Mouse (Mus musculus) R1 (cell line): ENCODE results near the gene E030018B13Rik.
A peak's percentile ranks its signal among the peaks of the same experiment; 100 is the strongest.

Source experiments
- DNase-seq: peaks from one replicate; pipeline ENCODE4 v3.0.0-alpha.2; 2018; ENCODE audit warnings: low read depth, low spot score

The E030018B13Rik gene

DNA sequence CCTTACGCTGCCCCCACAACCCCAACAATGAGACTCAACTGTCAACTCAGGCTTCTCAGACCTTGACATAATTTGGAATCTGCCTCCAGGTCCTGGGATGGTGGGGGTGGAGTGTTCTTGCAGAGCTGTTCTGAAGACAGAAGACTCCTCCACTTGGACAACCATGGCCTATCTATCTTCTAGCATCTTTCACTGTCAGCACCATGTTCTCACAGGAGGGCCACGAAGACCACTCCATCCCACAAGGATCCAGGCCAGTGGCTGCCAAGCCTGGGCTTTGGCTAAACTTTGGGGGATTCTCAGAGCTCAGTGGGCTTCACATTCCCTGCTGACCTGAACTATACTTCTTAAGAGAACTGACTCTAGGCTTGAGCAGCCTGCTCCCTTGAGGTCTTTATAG, 1.8 kb upstream of the E030018B13Rik start:
- no peak for DNase-seq

DNA sequence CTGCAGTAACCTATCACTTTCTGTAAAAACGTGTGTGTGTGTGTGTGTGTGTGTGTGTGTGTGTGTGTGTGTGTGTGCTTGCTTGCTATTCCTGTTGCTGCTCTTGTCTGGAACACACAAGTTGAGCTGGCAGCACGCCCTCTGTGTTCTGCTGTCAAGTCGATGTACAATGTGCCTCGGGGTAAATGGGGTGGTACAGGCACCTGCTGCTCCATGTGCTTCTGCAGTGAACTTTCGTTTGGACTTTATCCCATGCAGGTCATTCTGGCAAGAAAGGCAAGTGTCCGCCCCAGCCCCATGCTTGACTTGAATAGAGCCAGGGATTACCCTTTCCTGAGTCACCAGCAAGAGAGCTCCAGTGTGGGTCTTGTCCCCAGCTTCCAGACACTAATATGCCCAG, 1.0 kb downstream of the E030018B13Rik start:
- DNase-seq, result no peak

DNA sequence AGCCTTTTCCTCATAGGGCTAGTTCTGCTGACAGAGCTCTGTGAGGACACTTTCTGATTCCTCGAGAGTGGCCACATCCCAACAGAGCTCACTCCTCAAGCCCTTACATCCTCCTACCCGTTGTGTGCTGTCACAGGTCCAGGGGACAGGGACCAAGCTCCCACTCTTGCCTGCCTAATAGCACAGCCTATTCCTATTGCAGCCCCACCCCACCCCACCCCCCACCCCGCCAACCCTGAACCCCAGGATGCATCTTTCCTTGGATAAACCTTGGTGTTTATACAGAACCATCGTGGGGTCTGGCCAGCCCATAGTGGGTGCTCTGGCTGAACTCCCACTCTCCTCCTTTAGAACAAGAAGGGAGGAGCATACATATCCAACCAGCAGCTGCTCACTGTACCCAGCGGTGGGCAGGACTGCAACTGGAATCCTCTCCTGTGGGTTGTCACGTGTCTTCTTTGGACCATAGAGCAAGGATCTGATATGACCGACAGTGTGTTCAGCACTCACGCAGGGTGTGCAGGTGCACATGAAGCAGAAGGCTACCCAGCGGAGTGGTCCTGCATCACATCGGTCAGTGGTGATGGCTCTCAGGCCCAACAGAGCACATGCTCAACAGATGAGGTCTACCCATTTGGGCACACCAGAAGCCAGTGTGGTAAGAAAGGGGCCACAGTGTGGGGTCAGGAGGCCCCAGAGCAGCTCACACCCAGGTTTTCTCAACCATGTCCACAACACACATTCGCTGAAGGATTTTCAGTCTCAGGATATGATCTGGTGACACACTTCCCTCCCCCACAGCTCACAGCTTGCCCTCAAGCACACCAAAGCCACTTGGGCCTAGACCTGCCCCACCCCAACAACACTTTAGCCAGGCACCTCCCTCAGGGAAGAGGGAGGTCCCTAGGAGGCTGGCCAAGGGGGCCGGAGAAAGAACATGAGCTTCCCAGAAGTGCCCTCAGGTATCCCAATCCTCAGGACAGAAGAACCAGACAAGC, 2.4 kb downstream of the E030018B13Rik start:
- peak; percentile 45 for DNase-seq

DNA sequence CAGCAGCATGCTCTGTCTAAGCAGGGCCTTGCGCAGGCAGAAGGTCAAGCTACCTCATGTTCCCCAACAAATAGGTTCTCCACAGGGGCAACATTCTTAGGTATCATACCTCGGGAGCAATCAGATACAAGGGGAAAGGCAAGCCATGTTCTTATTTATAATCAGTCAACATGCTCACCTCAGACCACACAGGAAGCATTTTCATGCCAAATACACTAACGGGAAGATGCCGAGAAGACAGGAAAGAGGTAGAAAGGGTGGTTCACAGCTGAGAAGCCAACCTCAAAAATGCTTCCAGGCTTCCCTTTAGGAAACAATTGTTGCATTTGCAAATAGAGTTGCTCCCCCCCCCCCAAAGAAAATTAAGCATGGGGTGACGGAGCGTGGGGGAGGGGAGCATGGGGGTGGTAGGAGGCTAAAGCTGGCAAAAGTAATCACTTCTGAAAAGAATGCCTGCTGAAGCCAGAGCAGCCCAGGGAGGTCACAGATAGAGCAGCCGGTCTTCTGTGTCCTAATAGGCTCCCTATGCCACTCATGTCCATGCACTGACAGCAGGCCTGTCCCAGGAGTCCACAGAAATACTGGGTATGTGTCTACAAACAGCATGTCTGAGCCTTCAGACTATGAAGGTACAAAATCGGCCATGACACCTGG, 5.4 kb downstream of the E030018B13Rik start:
- DNase-seq, result no peak

DNA sequence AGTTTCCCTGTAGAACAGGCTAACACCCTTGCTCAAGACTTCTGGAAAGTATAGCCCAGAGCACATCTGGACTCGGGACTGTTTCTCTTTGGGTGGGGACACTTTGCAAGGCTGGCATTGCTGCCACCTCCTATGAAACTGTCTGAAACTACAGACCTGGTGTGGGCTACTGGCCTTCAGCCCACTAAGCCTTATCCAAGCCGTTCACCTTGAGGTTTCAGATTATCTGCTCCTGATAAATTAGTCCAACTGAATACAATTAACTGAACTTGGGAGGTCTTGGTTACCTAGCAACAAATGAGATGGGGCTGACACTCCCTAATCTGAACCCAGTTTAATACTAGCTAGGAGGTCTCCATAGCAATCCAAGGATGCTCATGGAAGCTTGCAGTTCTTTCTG, 5.9 kb downstream of the E030018B13Rik start:
- DNase-seq, result no peak

DNA sequence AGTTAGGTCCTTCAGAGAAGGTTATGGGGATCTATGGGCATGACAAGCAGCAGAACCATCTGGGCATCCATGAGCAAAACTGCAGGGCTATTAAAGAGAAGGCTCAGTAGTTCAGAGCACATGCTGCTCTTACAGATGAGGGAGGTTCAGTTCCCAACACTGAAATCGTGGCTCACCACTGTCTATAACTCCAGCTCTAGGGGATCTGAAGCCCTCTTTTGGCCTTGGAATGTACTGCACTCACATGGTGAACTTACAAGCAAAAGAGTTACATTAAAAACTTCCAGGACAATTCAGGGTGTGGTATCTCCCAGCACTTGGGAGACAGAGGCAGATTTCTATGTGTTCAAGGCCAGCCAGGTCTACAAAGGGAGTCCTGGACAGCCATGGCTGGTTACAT, 6.3 kb downstream of the E030018B13Rik start:
- DNase-seq, result peak; percentile 81

DNA sequence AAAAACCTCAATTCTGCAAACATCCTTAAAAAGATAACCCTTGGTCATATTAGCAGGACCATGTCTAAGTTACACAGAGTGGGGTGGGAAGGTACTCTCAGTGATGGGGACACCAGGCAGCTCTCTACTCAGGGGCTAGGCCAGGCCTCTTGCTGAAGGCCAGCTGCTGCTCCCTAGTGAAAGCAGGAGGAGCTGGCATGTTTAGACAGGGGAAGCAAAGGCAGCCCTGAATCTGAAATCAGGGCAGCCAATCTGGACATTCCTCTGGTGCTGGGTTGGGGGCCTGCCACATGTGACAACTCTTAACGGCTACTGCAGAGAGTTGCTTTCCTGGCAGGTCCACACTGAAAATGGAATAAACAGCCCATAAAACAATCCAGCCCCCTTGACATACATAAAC, 7.5 kb downstream of the E030018B13Rik start:
- DNase-seq, result no peak

DNA sequence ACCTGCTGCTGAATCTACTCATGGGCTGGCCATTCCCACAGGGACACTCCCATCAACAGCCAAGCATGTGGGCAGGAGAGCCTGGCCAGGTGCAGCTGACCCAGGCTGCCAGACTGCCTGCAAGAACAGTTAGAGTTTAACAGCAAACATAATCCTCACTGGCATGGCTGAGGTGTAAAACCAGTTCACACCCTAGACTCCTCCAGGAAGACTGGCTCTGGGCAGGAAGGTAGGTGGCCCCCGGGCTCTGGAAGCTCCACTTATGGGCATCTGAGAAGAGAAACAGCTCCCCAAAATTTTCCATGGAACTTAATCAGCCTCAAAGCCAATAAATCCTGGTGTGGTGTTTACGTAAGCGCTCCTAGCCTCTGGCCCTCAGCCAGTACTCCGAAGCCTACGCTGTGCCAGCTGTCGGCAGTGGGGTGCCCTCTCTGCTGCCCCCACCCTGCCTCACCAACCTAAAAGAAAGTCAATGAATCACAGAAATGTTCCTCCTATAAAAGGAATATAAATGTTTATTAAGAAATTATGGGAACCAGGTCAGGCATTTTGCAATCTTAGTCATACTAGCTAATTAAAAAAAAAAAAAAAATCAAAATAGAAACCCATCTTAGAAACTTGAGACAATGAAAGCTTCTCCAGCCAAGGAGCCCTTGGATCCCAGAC, 8.2 kb downstream of the E030018B13Rik start:
- DNase-seq, result no peak

DNA sequence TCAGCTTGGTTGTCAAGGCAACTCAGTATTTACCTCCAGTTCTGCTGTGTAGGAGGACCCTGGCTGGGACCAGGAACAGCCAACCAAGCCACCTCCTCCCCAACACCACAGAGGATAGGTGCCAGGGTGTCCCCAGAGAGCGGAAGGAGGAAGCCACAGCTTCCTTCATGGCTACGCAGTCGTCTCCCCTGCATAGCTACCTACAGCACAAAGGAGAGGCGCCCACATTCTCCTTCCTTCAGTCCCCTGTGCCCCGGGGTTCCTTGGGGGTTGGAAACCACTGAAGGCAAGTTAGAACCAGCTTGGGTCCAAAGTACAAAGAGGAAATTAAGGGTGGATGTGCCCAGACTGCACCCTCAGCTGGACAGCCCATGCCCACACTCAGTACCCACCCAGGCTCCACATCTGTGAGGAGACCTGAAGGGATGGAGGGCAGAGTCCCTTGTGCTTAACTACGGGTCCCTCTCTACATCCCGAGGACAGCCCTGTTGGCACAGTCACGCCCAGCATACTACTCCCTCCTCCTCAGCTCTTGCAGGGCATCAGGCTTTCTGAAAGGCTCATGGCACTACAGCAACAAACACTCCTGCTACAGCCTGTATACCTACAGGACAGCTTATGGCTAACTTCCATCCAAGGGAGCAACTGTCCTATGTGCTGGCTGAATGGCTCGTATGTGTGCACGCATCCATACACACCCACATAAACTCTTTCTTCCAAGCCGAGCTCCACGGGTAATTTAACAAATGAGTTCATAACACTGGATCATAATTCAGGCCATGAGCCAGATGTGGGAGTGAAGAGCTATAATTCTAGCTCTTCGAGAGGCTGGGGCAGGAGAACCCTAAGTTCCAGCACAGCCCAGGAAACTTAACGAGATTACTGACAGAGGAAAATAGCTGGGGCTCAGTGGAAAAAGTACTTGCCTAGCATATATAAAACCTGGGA, 9.0 kb downstream of the E030018B13Rik start:
- DNase-seq, result no peak

DNA sequence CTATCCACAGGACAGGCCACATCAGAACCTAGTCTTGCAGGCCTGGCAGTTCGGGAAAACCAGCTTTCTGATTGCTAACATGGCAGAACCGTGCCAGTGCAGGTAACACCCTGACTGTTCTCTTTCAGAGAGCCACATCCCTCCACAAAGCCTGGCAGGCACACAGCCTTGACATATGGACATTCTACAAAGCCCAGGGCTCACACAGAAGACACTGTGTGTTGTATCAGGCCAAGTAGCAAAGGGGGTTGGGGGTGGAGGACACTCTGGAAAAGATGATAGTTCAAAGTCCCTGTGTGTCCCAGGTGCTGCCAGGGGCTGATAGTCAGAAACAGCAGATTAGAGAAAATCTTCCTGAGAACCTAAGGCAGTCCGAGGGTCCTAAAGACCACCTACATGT, 9.8 kb downstream of the E030018B13Rik start:
- DNase-seq, result no peak

DNA sequence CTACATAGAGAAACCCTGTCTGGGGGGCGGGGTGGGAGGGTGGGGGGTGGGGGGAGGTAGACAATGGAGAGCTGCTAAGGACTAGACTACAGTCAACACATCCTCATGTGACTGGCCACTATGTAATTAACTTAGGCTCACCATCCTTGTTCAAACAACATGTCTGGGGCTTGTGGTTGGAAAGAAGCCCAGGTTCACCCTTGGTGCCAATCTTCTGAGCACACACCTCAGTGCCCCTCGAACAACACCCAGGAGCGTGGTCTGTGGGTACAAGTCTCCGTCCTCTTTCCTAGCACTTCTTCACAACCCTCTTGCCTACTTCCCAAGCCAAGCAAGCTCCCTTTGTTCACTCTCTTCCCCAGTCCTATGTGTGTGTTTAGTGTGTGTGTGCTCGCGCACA, 10.5 kb downstream of the E030018B13Rik start:
- DNase-seq, result no peak

DNA sequence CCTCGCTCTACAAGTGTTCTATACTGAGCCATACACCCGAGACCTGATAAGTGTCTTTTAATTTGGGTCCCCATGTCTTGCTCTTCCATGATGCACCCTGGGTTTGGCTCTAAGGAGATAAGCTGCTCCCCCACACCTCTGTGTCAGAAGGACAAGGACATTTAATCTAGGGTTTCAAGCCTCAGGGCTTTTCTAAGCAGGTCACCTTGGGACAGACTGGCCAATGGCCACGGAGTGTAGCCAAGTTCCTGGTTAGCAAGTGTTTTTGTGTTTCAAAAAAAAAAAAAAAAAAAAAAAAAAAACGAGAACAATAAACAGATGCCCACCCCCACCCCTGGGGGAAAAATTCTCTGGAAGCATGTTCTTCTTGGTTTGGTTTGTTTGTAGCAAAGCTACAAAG, 12.4 kb downstream of the E030018B13Rik start:
- no peak for DNase-seq

DNA sequence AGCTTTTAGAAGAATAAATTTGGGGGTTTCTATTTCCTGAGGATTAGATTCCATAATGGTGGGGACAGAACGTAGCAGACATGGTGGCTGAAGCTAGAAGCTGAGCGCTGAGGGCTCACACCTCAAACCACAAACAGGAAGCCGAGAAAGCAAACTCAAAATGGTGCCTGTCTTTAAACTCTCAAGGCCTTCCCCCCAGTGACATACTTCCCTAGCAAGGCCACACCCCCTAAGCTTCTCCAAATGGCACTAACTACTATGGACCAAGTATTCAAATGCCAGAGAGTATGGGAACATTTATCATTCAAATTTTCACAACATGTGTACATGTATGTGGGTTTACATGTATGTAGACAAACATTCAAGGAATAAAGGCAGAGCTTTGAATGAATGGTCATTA, 13.5 kb downstream of the E030018B13Rik start:
- peak; percentile 70 for DNase-seq

DNA sequence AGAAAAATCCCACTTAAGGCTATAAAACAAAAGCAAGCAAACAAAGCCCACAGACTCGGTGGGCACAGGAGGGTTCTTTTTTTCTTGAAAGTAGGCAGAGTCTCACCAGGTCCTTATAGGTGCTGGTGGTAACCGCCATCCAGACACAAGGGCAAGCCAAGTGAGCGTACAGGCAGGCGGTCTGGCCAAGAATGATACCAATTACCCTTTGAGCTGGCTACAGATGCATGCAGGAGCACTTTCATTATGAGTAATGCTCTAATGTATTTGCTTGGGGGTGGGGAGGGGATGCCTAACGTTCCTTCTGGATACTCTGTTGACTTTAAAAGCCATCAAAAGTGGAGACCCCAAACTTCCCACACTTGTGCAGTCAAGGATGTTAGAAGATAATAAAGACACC, 14.1 kb downstream of the E030018B13Rik start:
- no peak for DNase-seq

DNA sequence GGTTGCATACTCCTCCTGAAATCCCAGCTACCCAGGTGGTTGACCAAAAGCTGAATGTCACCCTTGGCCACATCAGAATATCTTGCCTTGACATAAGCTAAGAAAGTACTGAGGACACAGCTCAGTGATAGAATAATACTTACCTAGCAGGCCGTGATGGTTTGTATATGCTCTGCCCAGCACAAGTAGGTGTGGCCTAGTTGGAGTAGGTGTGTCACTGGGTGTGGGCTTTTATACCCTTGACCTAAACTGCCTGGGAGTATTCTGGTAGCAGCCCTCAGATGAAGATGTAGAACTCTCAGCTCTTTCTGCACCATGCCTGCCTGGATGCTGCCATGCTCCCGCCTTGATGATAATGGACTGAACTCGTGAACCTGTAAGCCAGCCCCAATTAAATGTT, 15.8 kb downstream of the E030018B13Rik start:
- DNase-seq, result peak; percentile 45

DNA sequence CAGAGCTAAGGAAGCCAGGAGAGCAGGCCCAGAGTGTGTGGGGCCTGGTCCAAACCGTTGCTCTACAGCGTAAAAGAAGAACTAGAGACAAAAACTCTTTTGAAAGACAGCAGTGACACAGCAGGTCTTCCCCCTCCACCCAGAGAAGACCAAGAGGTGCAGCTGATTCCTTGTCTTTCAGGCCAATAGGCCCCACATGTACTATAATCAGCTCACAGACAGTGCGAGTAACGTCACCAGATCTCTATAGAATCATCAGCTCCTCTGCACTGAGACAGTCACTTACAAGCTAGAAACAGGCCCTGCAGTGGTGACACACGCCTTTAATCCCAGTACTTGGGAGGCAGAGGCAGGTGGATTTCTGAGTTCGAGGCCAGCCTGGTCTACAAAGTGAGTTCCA, 17.2 kb downstream of the E030018B13Rik start:
- no peak for DNase-seq

DNA sequence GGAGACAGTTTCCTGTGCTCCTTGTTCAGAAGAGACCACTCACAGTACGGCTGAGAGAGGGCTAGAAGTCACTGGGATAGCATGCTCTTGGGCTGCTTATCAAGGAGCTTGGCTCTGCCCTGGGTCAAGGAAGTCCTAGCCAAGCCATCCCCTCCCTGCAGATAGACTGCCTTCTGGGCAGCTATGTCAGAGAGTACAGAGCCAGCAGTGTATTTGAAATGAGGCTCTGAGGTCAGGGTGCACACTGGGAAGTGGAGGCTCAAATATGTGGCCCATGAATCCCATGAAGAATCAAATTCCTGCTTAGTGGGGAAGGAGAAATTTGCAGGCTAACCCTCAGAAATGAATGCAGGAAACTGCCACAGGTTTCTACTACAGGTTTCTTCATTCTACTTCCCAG, 17.9 kb downstream of the E030018B13Rik start:
- no peak for DNase-seq

DNA sequence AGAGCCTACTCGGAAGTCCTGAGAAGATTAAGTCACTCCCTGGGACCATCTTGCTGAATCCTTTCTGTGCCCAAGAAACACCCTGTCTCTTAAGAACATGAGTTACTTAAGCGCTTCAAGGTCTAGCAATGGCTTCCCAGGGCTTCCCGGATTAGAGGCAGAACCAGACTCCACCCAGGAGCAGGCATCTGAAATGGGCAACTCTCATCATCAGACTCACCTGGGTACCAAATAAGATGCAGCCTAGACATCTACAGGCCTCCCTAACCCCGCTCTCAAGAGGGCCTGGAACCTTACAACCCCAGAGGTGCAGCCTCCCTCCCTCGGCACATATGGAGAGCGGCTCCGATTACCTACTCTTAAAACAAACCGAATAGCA, 19.1 kb downstream of the E030018B13Rik start:
- DNase-seq, result no peak

DNA sequence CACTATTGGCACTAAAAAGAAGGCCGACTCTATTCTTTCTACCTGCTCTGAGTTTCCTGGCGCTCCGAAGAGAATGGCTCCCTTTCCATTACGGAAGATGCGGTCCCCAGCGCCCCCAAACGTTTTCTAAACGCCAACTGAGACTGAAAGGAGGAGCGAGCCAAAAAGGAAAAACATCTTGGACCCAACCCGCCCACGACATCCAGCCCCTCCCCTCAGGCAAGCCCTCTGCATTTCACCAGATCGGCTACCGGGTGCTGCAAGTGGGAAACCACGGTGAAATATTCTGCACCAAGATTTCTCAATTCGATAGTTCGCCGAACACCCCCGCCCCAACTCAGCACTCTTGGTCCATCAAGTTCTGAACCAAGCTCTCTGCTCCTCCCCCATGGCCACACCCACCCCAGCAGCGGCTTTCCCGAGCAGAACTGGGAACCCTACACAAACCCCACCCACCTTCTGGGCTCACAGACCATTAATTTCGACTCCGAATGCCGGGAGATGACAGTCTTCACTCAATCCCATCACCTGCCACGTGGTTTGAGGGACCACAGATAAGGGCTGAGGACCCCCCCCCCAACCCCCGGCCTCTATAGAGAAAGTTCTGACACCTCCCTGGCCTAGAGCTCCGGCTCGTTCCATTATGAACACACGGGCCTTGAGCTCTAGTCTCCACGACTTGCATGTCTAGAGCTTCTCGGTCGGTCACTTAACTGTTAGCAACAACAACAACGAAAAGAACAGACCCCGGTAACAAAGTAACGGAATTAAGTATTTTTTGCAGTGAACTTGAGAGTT, 19.7 kb downstream of the E030018B13Rik start:
- peak; percentile 90 for DNase-seq

DNA sequence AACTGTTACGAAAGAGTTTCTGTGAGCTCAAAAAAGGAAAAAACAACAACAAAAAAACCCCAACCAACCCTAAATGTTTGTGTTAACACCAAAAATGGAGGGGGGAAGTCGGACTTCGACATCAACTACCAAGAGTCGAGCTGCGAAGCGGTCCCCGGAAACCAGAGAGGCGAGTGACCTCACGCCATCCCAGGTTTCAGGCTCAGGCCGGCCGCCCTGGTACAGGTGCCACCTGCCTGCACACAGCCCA, 20.3 kb downstream of the E030018B13Rik start:
- no peak for DNase-seq
